Mouse (Mus musculus): ENCODE results near the gene Slc25a23.

- TF ChIP-seq CTCF (IDR thresholded peaks at IDR 0.05; ENCODE audit: low read depth, low read length), result no peak
- TF ChIP-seq POLR2A (IDR thresholded peaks at IDR 0.05; ENCODE audit: insufficient read depth, low read length), result no peak
- TF ChIP-seq EP300 (IDR thresholded peaks at IDR 0.05; ENCODE audit: insufficient read depth, low read depth, low read length), result no peak
Measured at GRCm38 (mm10) chr17:57108040-57108665, 48.5 kb upstream of the Slc25a23 start.

Measured in ES-Bruce4 (cell line).